14 mouse cellular contexts compared by ENCODE assay signal in the genomic region with DNA sequence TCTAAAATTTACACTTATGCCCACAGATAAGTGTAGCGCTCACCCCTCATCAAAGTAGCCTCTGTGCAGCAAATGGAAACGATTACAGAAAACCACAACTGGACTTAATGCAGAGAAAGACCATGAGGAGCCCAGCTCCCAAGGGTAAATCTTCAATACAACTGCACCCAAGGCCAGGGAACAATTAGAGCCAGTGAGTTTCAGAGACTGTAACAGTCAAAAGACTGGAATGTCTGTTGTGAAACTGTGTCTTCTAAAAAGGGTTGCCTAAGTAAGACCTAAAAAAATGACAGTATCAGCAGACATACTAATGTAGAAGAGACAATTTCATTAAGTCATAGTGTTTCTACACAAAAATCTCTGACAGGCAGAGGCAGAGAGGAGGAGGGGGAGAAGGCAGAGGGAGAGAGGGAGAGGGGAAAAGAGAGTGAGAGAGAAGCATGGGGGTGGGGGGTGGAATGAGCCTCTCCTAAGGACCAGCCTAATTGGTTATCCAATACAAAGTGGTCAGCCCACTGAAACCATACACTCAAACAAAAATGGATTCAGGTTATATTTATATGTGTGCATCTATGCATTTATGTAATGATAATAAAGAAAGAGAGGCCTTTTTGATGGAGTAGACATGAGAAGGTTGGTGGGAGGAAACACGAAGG. TPM values are rescaled to one million over a fixed set of nuclear protein-coding genes. Genes with fewer than 3 reads are reported as not detected.
DNase-seq lines count a peak whose midpoint lies in the region; ATAC-seq and TF ChIP-seq lines count a peak whose summit lies in the region.
"Had no signal": no experiment of that assay in that cellular context is flagged by ENCODE, and none has a peak within 500 bp of the region (broad histone marks: within the 10 kb centered on the region; RNA-seq: fewer than 3 reads in every experiment).

No protein-coding gene starts in this region.

- 91% methylated on average over 3 of the region's 3 CpGs for WGBS in intestine, embryonic 15.5 days
- WGBS in intestine, postnatal 0 days: 86% methylated on average over 3 of the region's 3 CpGs
- 89% methylated on average over 3 of the region's 3 CpGs for WGBS in lung, embryonic 16.5 days
- WGBS in embryonic facial prominence, embryonic 15.5 days: 72% methylated on average over 3 of the region's 3 CpGs
- WGBS in stomach, postnatal 0 days: 88% methylated on average over 3 of the region's 3 CpGs

- H3K4me1 ChIP-seq in intestine, embryonic 15.5 days (replicated peaks): no peaks in the 10 kb centered on the region
- no peaks in the 10 kb centered on the region; the same call in 1 of the 2 replicates for H3K4me1 ChIP-seq in intestine, postnatal 0 days (replicated peaks; ENCODE audit: control insufficient read depth, insufficient read depth, low read length)
- no peaks in the 10 kb centered on the region for H3K4me1 ChIP-seq in lung, embryonic 16.5 days (replicated peaks; ENCODE audit: control insufficient read depth, insufficient read depth, low read length)
- H3K4me1 ChIP-seq in embryonic facial prominence, embryonic 15.5 days: 0 out of 2 replicates have a peak, but pooled peaks cover 4% of the 10 kb centered on the region
- H3K4me1 ChIP-seq in stomach, postnatal 0 days (replicated peaks; ENCODE audit: control insufficient read depth, insufficient read depth): no peaks in the 10 kb centered on the region
- H3K4me1 ChIP-seq: embryonic facial prominence, embryonic 13.5 days had no signal

- H3K4me2 ChIP-seq in intestine, embryonic 15.5 days (replicated peaks): no peak overlapping the region
- H3K4me2 ChIP-seq in intestine, postnatal 0 days (replicated peaks; ENCODE audit: low read depth): no peak overlapping the region
- H3K4me2 ChIP-seq in lung, embryonic 16.5 days (ENCODE audit: low read depth, low read length): no peak overlapping the region
- H3K4me2 ChIP-seq in embryonic facial prominence, embryonic 15.5 days (replicated peaks): no peak overlapping the region
- H3K4me2 ChIP-seq in stomach, postnatal 0 days (replicated peaks; ENCODE audit: low read depth): no peak overlapping the region
- H3K4me2 ChIP-seq: embryonic facial prominence, embryonic 13.5 days had no signal

- no peak for TF ChIP-seq CTCF in intestine, postnatal 0 days (IDR thresholded peaks at IDR 0.05; ENCODE audit: low read depth)
- TF ChIP-seq CTCF in stomach, postnatal 0 days (IDR thresholded peaks at IDR 0.05; ENCODE audit: low read depth): no peak

- ATAC-seq in intestine, embryonic 15.5 days: no peak
- ATAC-seq in intestine, postnatal 0 days: no peak
- ATAC-seq in lung, embryonic 16.5 days (ENCODE audit: low read depth): no peak
- no peak for ATAC-seq in embryonic facial prominence, embryonic 15.5 days (ENCODE audit: insufficient number of reproducible peaks, low FRiP score, low TSS enrichment, low read depth)
- ATAC-seq in stomach, postnatal 0 days (ENCODE audit: low FRiP score, low TSS enrichment): no peak
- ATAC-seq: liver, postnatal 0 days; midbrain, embryonic 16.5 days had no signal

- H3K9ac ChIP-seq in intestine, embryonic 15.5 days: no peak overlapping the region
- no peak overlapping the region for H3K9ac ChIP-seq in intestine, postnatal 0 days (ENCODE audit: low read depth, low read length)
- no peak overlapping the region for H3K9ac ChIP-seq in lung, embryonic 16.5 days (ENCODE audit: low read length)
- no peak overlapping the region for H3K9ac ChIP-seq in embryonic facial prominence, embryonic 15.5 days
- no peak overlapping the region for H3K9ac ChIP-seq in stomach, postnatal 0 days (ENCODE audit: low read length)
- H3K9ac ChIP-seq: embryonic facial prominence, embryonic 13.5 days; liver, postnatal 0 days had no signal

- H3K27ac ChIP-seq in intestine, embryonic 15.5 days: peak overlapping the region; percentile 44; the same call in 1 of the 2 replicates
- no peak overlapping the region for H3K27ac ChIP-seq in intestine, postnatal 0 days (ENCODE audit: low read depth, low read length)
- H3K27ac ChIP-seq in lung, embryonic 16.5 days (ENCODE audit: low read length): peak overlapping the region; percentile 44
- peak overlapping the region; percentile 44 for H3K27ac ChIP-seq in embryonic facial prominence, embryonic 15.5 days (replicated peaks)
- peak overlapping the region; percentile 30; the same call in 1 of the 2 replicates for H3K27ac ChIP-seq in stomach, postnatal 0 days (replicated peaks)
- H3K27ac ChIP-seq: embryonic facial prominence, embryonic 13.5 days had no signal

- no peak overlapping the region for H3K4me3 ChIP-seq in intestine, embryonic 15.5 days (replicated peaks)
- no peak overlapping the region for H3K4me3 ChIP-seq in intestine, postnatal 0 days (ENCODE audit: low read depth, low read length)
- no peak overlapping the region for H3K4me3 ChIP-seq in lung, embryonic 16.5 days (ENCODE audit: low read length)
- no peak overlapping the region for H3K4me3 ChIP-seq in embryonic facial prominence, embryonic 15.5 days (replicated peaks)
- H3K4me3 ChIP-seq in stomach, postnatal 0 days (ENCODE audit: low read depth, low read length): no peak overlapping the region
- H3K4me3 ChIP-seq: embryonic facial prominence, embryonic 13.5 days had no signal

- no peak for DNase-seq in lung, postnatal 14 days
- DNase-seq in stomach, postnatal 0 days (ENCODE audit: low spot score): no peak
- no peak for DNase-seq in thymus, adult 18-20 months
- DNase-seq: gastrocnemius, postnatal 10 days; kidney, adult 2 months; liver, postnatal 0 days; right cerebral cortex, postnatal 14 days; thymus, postnatal 36 days had no signal

- H3K9me3 ChIP-seq in intestine, embryonic 15.5 days: no peaks in the 10 kb centered on the region
- no peaks in the 10 kb centered on the region for H3K9me3 ChIP-seq in intestine, postnatal 0 days (ENCODE audit: control insufficient read depth)
- H3K9me3 ChIP-seq in lung, embryonic 16.5 days (ENCODE audit: control insufficient read depth, low read length): no peaks in the 10 kb centered on the region
- no peaks in the 10 kb centered on the region for H3K9me3 ChIP-seq in embryonic facial prominence, embryonic 15.5 days (replicated peaks)
- no peaks in the 10 kb centered on the region for H3K9me3 ChIP-seq in stomach, postnatal 0 days (ENCODE audit: control insufficient read depth, low read length)
- H3K9me3 ChIP-seq: embryonic facial prominence, embryonic 13.5 days had no signal

- no peaks in the 10 kb centered on the region for H3K36me3 ChIP-seq in intestine, embryonic 15.5 days
- H3K36me3 ChIP-seq in intestine, postnatal 0 days (ENCODE audit: control insufficient read depth, insufficient read depth): no peaks in the 10 kb centered on the region
- H3K36me3 ChIP-seq in lung, embryonic 16.5 days (ENCODE audit: control insufficient read depth, insufficient read depth, low read length): no peaks in the 10 kb centered on the region
- H3K36me3 ChIP-seq in embryonic facial prominence, embryonic 15.5 days: 0 out of 2 replicates have a peak, but pooled peaks cover 3% of the 10 kb centered on the region
- no peaks in the 10 kb centered on the region for H3K36me3 ChIP-seq in stomach, postnatal 0 days (ENCODE audit: control insufficient read depth, insufficient read depth, low read length)
- H3K36me3 ChIP-seq: embryonic facial prominence, embryonic 13.5 days had no signal

- no peaks in the 10 kb centered on the region for H3K27me3 ChIP-seq in intestine, embryonic 15.5 days (replicated peaks)
- no peaks in the 10 kb centered on the region for H3K27me3 ChIP-seq in intestine, postnatal 0 days (replicated peaks; ENCODE audit: control insufficient read depth, insufficient read depth, low read length)
- no peaks in the 10 kb centered on the region for H3K27me3 ChIP-seq in lung, embryonic 16.5 days (ENCODE audit: control insufficient read depth, insufficient read depth, low read depth, low read length)
- H3K27me3 ChIP-seq in embryonic facial prominence, embryonic 15.5 days: no peaks in the 10 kb centered on the region
- no peaks in the 10 kb centered on the region for H3K27me3 ChIP-seq in stomach, postnatal 0 days (ENCODE audit: control insufficient read depth, insufficient read depth, low read length)
- H3K27me3 ChIP-seq: embryonic facial prominence, embryonic 13.5 days had no signal

- no peak for TF ChIP-seq EP300 in stomach, postnatal 0 days (optimal IDR thresholded peaks at IDR 0.05)

RNA-seq across cellular contexts. Expression of a gene that starts 32.6 kb away (rescaled TPM):
- 11.6 and 14.1 TPM in 2 replicates for polyA plus RNA-seq in intestine, embryonic 15.5 days (2015; fragmentation: Nextera tagmentation; extraction: Ambion mirVana)
- polyA plus RNA-seq in intestine, postnatal 0 days (2015; fragmentation: Nextera tagmentation; extraction: Ambion mirVana): 7.7 and 9.1 TPM in 2 replicates
- polyA plus RNA-seq in lung, embryonic 16.5 days (2015; fragmentation: Nextera tagmentation; extraction: Ambion mirVana): 15.3 and 16.7 TPM in 2 replicates
- polyA plus RNA-seq in embryonic facial prominence, embryonic 15.5 days (2015; fragmentation: Nextera tagmentation; extraction: Ambion mirVana): 19.6 and 20.4 TPM in 2 replicates
- polyA plus RNA-seq in stomach, postnatal 0 days (2015; fragmentation: Nextera tagmentation; extraction: Ambion mirVana): 12.5 and 13.0 TPM in 2 replicates
